Mouse (Mus musculus): ENCODE measurements around the gene Rfx1.

- TF ChIP-seq CTCF (IDR thresholded peaks at IDR 0.05; ENCODE audit: borderline replicate concordance, insufficient read depth, low read depth, low read length) (no peak), POLR2A (IDR thresholded peaks at IDR 0.05; ENCODE audit: borderline replicate concordance, insufficient read depth, low read length) (no peak)
Observed at GRCm38 (mm10) chr8:84046505-84046904, 20.1 kb upstream of the Rfx1 start.
